Mouse (Mus musculus) testis, adult 2 months (tissue): ENCODE measurements around the gene AY074887.

Experiments
- CTCF ChIP-seq: fragments of 200-500 bp; IDR thresholded peaks from 2 replicates; pipeline ENCODE4 v1.5.1; 2012; ENCODE audit warnings: low read depth, mild to moderate bottlenecking, inconsistent platforms, low read length, moderate library complexity; ENCODE audit not compliant: control insufficient read depth, insufficient read depth, insufficient replicate concordance
- POLR2A ChIP-seq: fragments of 200-500 bp; IDR thresholded peaks from 2 replicates; pipeline ENCODE4 v1.6.1; 2012; ENCODE audit warnings: low read depth, mild to moderate bottlenecking, inconsistent platforms, low read length, moderate library complexity; ENCODE audit not compliant: control insufficient read depth

- TF ChIP-seq CTCF = no peak
- TF ChIP-seq POLR2A = no peak
Observed at GRCm38 (mm10) chr9:54918191-54918590, 32.6 kb downstream of the AY074887 start.
